Mouse (Mus musculus) T-helper 2 cell (primary cell): ENCODE measurements around the gene Ccndbp1.

ENCODE experiments used
- in situ Hi-C: fragments of 300-600 bp; cut with MboI, MseI; formaldehyde crosslinking; loops from one replicate; pipeline ENCODE4 v1.15.1; 2025; ENCODE audit warnings: high pct_unique_total_duplicates

Gene Ccndbp1

DNA sequence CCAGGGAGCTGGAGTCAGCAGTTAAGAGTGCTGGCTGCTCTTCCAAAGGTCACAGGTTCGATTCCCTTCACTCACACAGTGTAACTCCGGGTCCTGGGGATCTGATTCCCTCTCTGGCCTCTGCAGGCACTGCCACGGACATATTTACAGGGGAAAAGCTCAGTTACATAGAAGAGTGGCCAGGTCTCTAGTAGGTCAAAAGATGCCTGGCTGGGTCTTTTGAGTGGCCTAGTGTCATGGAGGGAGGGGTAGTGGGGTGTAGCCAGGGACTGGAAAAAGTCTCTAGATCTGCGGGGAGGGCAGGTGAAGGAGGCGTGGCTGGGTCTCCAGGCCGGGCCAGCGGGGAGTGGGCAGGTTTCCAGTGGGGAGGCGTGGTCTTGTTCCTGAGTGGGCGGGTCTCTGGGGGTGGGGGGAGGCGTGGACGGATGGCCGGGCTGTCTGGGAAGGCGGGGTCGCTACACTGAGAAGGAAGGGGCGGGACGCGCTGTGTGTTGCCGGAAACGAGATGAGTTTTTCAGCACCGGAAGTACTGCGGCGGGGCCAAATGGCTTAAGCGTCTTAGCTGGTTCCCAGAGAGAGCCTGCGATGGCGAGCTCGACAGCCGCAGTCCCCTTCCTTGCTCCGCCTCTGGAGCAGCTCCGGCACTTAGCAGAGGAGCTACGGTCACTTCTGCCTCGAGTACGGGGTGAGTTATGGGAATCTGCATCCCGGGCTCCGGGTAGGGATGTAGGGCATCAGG lies at the start of gene Ccndbp1:
Gene Ccndbp1, plus strand, starts transcription at position 479 of the 739 bp plus-strand sequence.
- in situ Hi-C loops: no loop called here

DNA sequence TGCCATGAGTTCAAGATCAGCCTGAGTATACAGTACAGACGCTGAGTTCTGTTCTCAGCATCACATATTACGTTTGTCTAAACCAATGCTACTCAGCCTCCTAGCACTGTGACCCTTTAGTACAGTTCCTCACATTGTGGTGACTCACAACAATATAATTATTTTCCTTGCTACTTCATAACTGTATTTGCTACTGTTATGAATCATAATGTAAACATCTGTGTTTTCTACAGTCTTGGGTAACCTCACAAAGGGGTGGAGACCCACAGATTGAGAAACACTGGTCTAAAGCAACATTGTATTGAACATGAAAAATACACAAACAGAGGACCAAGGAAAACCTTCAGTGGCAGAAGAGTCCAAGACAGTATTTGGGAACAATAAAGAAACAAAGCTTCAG lies 48.8 kb upstream of the Ccndbp1 start:
- in situ Hi-C loops: no loop called here

DNA sequence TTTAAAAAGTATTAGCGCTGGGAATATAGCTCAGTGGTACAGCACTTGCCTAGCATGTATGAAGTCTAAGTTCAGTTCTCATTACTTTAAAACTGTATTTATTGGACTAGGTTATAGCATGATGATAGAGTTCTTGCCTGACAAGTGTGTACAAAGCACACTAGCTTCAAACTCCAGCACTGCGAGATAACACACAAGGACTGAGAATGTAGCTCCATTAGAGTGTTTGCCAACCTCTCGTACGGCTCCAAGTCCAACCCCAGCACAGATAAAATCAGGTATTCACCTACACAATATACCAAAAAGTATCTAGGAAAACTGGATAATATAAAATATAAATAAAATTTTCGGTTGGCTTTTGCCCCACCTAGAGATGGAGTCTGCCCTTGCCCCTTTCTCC lies 48.4 kb upstream of the Ccndbp1 start:
- in situ Hi-C loops: no loop called here

DNA sequence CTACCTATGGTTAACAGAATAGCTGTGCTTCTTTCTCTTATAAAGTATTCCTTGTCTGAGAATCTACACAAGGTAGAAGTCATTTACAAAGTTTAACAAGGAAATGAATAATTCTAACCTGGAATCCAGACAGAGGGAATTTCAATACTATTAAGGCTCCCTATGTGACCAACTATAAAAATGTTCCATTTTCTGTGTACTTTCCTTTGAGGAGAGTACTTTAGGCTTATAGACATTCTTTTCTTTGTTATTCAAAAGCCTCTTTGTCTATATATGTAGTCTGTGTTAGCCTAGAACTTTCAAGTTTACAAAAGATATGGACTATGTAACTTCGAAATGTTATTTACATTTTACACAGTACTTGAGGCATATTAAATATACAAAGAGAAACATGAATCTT lies 47.9 kb upstream of the Ccndbp1 start:
- in situ Hi-C loops: no loop called here

DNA sequence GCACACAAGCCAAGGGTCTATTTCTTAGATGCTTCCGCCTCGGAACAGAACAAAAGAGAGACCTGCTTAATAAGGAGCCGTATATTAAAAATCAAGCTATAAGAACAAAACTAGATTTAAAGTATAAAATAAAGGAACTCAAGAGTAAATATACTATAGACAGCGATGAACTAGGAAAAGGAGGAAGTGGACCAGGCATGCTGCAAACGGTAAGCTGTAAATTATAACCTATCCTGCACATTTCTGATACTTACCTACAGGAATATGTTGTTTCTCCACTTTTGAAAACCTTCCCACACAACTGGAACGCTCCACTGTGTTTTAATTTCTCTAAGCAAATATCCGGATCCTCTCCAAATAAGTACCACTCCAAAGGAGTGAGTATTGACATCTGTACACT lies 45.1 kb upstream of the Ccndbp1 start:
- in situ Hi-C loops: no loop called here

DNA sequence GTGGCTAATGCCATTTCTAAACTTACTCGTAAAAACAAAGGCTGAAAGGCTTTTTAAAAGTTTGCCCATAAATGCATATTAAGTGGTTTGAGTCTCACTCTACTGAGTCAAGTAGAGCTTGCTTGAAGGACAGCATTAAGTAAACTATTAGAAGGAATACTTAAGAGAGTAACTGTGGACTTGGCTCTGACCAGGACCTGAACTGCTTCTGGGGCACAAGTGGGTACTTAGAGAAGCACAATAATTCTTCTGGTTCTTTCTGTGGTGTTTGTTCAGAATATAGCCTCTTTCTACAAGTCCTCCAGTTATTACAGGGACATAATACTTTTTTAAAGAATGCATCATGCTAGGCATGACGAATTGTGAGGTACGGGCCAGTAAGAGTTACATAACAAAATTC lies 42.7 kb upstream of the Ccndbp1 start:
- in situ Hi-C loops: no loop called here

DNA sequence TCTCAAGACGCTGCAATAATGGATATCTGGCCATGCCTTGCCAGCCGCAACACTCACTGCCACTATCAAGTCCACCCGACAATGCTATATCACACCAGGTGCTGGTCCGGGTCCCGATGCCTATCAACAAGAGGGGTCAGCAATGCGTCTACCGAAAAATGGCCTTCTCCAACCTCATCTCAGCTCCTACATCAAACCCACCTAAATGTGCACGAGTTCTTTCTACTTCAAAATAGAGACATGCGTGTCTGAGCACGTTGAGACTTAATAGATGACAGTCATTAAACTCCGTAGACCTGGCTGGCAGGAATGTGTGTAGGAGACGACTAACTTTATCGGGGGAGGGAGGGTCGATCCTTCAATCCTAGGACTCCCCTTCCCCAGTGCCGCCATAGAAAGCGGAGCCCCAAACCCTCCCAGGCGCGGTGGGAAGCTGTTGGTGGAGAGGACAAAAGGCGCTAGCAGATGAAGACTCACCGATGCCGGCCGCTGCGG lies 38.1 kb upstream of the Ccndbp1 start:
- in situ Hi-C loops: loop anchor here (10.0 kb wide), 1 partner anchor 565 kb away; the partner anchor contains the start of genes Ganc and Tmem87a

DNA sequence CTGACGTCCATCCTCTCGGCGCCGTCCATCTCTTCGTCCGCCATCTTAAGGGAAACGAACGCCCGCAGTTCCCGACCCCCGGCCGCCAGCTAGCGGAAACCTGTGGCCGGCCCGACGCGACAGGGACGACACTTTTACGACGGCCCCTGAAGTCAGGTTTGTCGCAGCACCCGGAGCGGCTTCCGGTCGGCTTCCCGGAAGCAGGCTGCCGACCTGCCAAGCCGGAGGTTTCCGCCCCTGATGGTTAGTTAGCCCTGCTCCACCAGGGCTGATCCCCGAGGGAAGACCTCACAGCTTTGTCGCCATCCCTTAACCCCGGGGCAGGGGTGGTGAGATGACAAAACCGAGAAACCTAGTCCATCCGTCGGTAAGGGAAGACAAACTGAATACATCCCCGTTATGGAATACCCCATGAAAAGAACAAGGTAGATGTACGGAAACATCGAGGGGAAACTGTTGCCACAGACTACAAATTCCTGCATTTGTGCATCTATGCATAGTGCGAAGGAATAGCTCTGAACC lies 37.6 kb upstream of the Ccndbp1 start, which contains the start of gene Ubr1:
Gene Ubr1, minus strand, starts transcription at position 157 of the 522 bp plus-strand sequence.
- in situ Hi-C loops: loop anchor here (10.0 kb wide), 1 partner anchor 566 kb away; the partner anchor contains the start of genes Ganc and Tmem87a

DNA sequence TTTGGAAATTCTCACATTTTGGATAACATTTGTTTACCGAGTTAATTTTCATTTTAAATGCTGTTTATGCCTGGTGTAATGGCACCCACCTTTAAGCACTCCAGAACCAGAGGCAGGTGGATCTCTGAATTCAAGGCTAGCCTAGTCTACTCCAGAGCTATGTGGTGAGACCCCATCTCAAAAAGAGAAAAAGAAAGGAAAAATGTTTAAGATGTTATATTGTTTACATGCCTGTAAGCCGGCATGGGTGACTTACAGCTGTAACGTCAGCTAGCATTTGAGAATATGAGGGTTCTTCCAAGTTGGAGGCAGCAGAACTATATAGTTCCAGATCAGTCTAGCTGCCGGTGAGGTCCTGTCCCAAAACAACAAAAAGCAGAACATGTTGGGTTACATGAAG lies 36.4 kb upstream of the Ccndbp1 start:
- in situ Hi-C loops: loop anchor here (10.0 kb wide), 1 partner anchor 567 kb away; the partner anchor contains the start of genes Ganc and Tmem87a

DNA sequence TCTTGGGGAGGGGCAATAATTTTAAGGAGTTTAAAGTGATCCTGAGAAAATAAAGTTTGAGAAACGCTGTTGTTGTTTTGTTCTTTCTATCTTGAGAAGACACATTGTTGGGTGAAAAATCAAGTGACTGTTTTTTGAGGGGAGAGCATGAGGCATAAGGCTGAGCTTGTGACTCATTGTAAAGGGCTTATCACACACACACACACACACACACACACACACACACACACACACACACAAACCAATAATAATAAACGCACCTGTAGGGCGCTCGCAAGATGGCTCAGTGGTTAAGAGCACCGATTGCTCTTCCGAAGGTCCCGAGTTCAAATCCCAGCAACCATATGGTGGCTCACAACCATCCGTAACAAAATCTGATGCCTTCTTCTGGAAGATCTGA lies 35.9 kb upstream of the Ccndbp1 start:
- in situ Hi-C loops: loop anchor here (10.0 kb wide), 1 partner anchor 567 kb away; the partner anchor contains the start of genes Ganc and Tmem87a

DNA sequence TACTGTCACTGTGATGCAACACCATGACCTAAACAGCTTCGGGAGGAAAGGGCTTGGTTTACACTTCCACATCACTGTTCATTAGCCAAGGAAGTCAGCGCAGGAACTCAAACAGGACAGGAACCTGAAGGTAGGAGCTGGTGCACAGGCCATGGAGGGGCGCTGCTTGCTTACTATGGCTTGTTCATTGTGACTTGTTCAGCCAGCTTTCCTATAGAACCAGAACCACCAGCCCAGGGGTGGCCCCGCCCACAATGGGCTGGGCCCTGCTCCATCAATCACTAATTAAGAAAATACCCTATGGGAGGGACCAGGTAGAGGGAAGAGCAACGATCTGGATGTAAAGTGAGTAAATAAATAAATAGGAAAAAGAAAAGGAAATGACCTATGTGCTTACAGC lies 35.2 kb upstream of the Ccndbp1 start:
- in situ Hi-C loops: loop anchor here (10.0 kb wide), 1 partner anchor 568 kb away; the partner anchor contains the start of genes Ganc and Tmem87a

DNA sequence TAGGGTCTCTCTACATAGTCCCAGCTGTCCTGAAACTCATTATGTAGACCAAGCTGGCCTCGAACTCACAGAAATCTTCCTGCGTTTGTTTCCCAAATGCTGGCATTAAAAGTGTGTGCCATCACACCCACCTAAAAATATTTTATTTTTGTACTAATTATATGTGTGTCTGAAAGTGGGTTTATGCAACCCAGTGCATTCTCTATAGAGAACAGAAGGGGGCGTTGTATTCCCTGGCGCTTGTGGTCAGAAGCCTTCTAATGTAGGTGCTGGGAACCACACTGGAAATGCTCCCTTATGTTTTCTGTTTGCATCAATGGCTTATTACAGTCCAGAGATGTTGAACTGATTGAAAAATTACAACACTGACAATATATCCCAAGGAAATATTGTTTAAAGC lies 31.9 kb upstream of the Ccndbp1 start:
- in situ Hi-C loops: loop anchor here (10.0 kb wide), 1 partner anchor 572 kb away; the partner anchor contains the start of genes Ganc and Tmem87a

DNA sequence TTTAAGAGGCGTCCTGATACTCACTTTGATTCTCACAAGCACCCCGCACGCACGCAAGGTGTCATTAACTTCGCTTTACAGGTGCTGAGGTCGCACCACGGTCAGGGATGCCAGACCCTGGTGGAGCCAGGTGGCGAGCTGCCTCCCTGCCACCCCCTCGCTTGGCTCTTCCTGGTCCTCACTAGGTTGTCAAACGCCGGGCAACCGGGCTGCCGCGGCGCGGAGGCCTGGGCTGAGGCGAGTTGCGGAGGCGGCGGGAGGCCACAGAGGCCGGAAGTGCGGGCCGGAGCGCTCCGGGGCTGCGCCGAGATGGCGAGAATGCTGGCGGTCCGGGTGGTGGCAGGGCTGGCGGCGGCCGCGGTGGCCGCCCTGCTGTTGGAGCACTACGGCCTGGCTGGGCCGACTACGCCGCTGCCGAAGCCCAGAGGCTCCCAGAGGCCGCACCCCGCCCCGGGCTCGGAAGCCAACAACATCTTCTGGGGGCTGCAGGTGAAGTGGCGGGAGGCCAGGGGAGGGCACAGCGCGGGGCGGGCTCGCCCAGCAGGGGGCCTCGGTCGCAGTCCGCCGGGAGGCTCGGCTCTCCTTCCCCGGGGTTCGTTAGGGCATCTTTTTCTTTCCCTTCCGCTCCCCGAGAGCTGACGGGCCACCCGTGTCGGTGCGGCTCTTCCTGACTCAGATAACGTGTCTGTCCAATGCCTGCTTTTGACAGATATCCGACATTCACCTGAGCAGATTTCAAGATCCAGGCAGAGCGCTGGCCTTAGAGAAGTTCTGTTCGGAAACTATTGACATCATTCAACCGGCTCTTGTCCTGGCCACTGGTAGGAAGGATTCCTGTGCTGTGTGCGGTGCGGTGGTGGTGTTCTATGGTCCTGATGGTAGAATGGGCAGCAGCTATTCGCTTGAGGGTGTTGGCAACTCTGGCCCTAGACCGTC lies 30.9 kb upstream of the Ccndbp1 start, which contains the start of gene Tmem62:
Gene Tmem62, plus strand, starts transcription at position 28 of the 936 bp plus-strand sequence.
- in situ Hi-C loops: loop anchor here (10.0 kb wide), 1 partner anchor 572 kb away; the partner anchor contains the start of genes Ganc and Tmem87a

DNA sequence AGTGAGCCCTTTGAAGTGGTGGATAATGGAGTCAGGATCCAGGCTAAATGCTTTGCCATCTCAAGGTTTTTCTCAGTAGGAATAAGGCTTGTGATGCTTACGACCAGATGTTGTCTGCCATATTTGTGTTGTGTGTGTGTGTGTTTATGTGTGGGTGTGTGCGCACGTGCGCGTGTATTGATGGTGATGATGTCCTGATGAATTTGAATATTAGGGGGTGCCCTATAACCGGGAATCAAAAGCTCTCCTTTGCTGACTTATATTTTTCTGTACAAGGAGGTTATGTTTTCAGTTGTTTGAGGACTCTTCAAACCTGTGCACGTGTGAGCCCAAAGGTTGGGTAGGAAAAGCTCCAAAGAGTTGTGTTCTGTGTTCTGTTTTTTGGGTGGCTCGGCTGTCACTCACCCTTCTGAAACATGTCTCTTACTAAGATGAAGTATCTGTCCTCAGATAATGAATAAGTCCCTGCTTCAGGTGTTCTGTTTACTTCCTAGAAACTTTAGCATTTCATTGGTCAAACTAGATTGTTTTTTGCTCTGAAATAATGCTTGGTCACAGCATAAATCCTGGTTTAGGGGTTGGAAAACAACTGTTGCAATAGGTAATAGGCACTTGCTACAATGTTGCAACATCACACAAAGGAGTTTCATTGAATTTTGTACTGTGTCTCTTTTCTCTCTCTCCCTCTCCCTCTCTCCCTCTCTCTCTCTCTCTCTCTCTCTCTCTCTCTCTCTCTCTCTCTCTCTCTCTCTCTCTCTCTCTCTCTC lies 30.1 kb upstream of the Ccndbp1 start:
- in situ Hi-C loops: loop anchor here (10.0 kb wide), 1 partner anchor 573 kb away; the partner anchor contains the start of genes Ganc and Tmem87a

DNA sequence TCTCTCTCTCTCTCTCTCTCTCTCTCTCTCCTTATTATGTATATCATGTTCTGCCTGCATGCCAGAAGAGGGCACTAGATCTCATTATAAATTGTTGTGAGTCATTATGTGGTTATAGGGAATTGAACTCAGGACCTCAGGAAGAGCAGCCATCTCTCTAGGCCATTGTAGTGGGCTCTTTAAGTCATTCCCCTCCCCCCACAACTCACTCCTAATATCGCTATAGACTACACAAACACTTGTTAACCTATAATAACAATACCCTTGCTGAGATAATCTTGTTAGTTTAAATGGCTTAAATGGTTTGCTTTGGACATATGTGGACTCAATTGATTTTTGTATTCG lies 29.5 kb upstream of the Ccndbp1 start:
- in situ Hi-C loops: loop anchor here (10.0 kb wide), 1 partner anchor 574 kb away; the partner anchor contains the start of genes Ganc and Tmem87a

DNA sequence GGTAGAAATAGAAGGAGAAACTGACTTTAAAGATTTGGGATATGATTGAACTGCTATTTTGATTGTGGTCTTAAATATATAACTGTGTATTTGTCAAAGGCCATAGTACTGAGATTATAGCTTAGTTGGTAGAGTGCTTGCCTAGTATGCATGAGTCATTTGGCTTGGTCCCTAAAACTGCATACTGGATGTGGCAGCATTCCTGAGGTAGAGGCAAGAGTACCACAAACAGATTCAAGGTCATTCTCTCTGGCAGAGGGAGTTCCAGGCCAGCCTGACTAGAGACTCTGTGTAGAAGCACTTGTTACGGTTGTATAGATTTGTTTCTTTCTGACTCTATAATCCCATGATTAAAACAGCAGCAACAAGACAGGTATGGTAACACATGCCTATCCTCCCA lies 28.4 kb upstream of the Ccndbp1 start:
- in situ Hi-C loops: loop anchor here (10.0 kb wide), 2 partner anchors 455 to 575 kb away; partner anchors contain the start of genes Ganc and Tmem87a

DNA sequence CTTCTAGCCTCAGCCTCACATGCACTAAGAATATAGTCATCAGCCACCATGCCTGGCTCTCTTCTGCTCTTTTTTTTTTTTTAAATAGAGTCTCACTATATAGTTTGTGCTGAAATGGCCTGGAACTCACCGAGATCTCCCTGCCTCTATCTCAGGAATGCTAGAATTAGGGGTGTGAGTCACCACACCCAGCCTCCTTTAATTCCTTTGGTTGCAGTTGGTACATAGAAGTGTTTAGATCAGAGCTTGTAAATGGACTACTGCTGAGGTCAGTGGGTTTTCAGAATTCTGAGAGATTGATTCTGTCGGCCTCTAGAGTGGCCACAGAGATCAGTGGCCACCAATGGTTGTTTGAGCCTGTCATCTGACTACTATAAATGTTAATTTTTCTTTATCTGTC lies 27.3 kb upstream of the Ccndbp1 start:
- in situ Hi-C loops: loop anchor here (10.0 kb wide), 1 partner anchor 454 kb away; no protein-coding TSS in a partner anchor

DNA sequence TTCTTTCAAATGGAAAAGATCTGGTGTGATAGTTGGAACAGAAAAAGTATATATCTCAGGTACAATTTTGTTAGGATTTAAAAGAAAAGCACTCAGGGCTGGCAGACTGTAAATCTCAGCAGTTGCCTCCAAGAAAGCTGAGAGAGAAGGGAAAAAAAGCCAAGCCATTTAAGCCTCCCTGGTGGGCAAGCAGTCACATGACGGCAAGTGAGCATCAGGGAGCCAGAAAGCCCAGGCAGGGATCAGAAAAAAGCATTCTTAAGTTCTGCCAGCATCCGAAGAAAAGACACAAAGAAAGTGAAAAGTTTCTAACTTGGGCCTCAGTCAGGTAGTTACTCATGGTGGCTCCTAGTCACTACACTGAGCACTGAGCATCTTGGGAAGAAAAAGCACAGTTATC lies 24.6 kb upstream of the Ccndbp1 start:
- in situ Hi-C loops: loop anchor here (10.0 kb wide), 1 partner anchor 451 kb away; no protein-coding TSS in a partner anchor

DNA sequence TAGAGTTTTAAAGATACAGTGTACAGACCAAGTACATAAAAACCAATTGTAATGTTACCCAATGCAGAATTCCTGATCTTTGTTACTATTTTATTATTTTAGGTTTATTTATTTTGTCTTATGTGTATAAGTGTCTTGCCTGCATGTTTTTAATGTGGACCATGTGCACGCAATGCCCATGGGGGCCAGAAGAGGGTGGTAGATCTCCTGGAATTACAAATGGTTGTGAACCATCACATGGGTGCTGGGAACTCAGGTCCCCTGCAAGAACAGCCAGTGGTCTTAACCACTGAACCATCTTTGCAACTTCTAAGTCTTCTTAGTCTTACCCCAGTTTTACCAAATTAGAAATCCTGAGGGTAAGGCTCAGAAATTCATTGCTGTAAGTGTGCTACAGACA lies 23.0 kb upstream of the Ccndbp1 start:
- in situ Hi-C loops: loop anchor here (10.0 kb wide), 1 partner anchor 450 kb away; no protein-coding TSS in a partner anchor

DNA sequence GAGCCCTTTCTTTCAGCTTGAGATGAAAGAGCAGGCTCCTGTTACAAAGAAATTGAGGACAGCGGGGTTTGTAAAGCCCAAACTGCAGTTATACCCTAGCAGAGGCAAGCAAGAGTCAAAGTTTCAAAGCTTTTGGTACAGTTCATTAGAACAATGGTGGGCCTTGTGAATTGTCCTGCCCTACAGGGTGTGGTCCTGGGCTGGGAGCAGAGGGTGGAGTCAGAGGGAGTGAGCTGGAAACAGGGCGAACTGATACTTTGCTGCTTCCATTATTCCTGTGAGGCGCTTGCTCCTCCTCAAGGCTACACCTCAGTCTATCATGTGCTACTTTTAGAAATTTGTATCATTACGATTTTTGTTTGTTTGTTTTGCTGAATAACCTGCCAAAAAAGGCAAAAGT lies 17.0 kb upstream of the Ccndbp1 start:
- in situ Hi-C loops: no loop called here
